Mouse (Mus musculus): ENCODE results near the gene Itgal.

DNA sequence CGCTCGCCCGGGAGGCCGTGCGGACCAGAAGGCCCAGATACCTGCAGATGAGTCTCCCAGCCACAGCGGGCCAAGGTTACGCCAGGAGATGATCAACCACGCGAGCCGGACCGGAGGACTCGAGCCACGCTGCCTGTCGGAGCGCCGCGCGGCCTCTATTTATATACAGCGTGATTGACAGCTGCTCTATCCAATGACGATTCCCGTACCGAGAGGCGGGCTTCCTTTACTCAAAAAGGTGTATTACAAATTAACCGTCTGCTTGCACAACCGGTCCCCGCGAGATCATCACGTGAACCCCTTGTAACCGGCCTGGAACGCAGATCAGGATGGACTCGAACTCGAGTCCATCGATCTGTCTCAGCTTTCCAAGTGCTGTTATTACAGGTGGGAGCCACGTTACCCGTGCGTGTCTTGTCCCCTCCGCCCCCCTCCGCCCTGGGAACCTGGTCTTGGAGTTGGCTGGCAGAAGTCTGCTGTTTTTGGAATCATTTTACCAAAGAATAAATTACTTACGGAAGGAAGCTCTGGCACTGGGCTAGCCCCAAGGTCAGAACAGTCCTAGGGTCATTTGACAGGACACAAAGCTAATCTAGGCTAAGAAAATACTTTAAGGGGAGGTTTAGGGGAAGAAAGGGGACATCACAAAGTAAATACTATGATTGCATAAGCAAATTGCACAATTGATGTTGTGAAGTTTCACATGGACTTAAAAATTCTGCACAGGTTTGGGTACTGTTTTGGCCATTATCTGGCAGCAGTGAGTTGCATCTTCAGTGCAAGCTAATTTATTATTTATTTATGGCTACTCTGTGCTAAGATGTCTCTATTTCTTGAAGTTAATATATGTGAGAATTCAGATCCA, 21.9 kb upstream of the Itgal start, which contains the start of gene Sephs2:
- TF ChIP-seq MAFK (IDR thresholded peaks at IDR 0.05; ENCODE audit: insufficient read depth, low read depth, low read length), result no peak
- TF ChIP-seq ZNF384 (IDR thresholded peaks at IDR 0.05; ENCODE audit: low read depth, low read length), result no peak

Measured in ES-E14 (cell line).